Mouse (Mus musculus): Measurements from ENCODE around the gene Nlgn1.

The Nlgn1 gene

DNA sequence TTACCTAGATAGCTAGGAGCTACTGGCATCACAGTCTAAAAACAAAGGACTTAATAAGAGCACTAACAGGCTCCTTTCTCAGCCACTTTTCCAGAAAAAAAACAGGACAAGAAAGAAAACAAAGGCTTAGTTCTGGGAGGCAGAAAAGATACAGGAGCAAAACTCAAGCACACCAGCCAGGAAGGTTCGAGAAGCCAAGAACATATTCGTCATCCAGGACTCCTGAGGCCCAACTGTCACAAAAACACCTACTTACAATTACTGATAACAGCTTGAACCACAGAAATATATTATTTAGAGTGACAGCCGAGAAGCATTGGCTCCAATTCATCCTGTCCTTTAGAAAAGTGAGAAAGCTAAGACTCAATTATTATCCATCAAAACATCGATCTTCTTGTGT, 281.5 kb downstream of the Nlgn1 start:
- no peak for DNase-seq (ENCODE audit: low spot score)

GRCm38 (mm10) chr3:26042966-26043365, 289.3 kb downstream of the Nlgn1 start:
- DNase-seq (ENCODE audit: low spot score) = no peak

DNA sequence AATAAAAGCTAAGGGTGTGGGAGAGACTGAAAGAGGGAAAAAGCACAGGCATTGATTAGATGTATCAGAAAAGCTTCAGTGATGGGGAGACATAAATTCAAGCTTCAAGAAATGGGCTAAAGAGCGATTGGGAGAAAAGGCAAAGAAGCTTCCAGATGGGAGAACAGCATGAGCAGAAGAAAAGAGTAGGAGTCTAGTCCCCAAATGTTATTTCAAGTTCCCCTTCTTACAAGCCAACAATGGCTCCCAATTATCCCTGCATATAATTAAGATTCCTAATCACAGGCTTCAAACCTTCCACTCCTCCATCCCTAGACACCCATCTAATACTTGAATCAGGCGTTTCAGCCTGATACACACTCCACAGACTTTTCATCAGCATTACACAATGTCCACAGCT, 292.6 kb downstream of the Nlgn1 start:
- DNase-seq (ENCODE audit: low spot score) = no peak

GRCm38 (mm10) chr3:26026025-26026424, 306.2 kb downstream of the Nlgn1 start:
- no peak for DNase-seq (ENCODE audit: low spot score)

GRCm38 (mm10) chr3:26023217-26023616, 309.0 kb downstream of the Nlgn1 start:
- no peak for DNase-seq (ENCODE audit: low spot score)

DNA sequence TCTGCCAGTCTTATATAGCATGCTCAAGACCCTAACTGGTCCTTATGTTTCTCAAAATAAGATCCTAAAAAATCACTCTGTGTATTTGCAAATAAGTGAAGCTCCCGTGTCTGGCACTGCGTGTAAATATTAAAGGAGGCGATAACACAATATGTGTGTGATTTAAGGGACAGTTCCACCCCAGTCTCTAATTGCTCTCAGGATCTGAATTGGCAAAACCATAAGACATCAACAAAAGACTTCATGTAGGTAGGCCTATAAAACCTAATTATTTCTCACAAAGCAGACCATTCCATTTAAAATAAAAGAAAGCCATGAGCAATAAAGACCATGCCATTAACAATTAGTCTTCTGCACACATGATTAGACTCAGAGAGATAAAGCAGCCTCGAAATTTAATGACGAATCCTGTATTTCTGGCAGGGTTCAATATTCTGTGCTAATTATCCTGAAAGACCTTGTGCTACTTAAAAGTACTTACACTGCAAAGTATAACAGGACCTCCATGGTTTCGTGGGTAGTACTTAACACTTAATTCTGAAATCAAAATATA, 310.6 kb downstream of the Nlgn1 start:
- DNase-seq (ENCODE audit: low spot score) = no peak

DNA sequence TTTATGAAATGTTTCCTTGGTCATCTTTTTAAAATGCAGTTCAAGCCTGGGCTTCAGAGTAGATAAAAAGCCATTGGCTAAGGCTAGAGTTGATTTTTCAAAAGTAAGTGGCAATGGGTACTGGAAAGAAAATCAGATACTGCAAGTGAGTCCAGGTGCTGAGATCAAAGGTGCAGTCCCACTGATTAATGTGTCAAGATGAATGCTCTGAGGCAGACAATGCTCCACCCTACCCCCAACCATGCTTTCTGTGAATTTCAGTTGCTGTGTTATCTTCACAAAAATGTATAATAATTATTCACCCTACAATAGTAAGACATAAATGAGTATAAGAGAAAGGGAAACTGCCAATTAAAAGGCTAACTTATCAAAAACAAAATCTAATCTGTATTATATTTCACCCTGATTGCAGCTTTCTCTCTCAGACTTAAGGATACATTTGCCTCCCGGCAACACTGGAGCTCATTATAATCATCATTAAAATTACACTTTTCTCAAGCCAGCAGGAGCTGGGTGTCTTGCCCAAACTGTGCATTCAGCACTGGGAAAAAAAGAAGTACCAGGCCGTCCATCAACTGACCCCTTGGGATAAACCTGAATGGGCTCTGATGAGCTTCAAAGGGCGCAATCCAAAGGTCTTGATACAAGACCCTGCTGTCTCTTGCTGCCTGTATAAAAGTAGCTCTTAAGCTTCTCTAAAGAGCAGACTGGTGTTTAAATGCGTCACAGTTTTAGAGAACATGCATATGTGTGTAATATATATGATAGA, 320.8 kb downstream of the Nlgn1 start:
- no peak for DNase-seq (ENCODE audit: low spot score)

DNA sequence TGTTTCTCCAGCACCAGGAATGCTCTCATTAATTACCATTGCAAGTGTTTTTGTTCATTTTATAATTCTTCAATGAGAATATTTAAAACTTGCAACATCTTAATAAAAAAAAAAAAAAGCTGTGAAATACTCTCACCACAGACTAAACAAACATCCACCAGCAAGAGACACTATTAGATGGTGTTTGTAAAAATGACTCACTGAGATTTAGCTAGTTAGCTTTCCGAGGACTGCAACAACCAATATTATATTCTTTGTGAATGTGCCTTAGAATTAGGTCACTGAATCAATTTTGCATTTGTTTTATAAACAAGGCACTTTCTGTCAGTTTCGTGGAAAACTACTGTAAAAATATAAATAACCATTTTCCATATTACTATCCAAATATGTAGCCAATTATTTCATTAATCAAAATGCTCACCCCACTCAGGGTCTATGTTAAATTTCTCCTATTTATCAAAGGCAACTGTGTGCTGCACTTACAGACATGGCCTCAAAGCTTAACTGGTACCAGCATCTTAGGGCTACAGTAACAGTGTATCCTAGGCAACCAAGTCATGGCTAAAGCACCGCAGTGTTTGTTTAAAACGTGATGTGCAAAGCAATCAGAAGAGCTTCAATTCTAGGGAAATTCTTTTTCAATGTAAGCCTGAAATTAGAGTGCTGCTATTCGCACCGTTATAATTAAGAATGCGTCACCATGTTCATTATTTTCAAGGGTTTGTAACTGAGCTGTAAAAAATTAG, 329.2 kb downstream of the Nlgn1 start:
- no peak for DNase-seq (ENCODE audit: low spot score)

DNA sequence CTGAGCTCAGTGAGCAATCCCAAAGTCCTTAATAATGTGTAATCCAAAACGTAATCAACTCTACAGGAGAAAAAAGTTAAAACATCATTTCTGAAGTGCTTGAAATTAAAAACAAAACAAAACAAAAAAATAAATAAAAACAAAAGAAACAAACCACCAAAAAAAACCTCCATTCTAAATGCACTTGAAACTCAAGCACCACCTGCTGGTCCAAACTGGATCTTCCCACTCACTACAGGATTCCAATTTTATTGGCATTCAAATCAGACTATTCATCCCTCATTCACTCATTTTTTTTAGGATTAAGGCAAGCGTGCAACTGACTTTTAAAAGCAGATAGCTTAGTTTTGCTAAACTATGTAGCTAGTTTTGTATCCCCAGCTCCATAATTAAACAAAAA, 329.9 kb downstream of the Nlgn1 start:
- DNase-seq (ENCODE audit: low spot score) = no peak

DNA sequence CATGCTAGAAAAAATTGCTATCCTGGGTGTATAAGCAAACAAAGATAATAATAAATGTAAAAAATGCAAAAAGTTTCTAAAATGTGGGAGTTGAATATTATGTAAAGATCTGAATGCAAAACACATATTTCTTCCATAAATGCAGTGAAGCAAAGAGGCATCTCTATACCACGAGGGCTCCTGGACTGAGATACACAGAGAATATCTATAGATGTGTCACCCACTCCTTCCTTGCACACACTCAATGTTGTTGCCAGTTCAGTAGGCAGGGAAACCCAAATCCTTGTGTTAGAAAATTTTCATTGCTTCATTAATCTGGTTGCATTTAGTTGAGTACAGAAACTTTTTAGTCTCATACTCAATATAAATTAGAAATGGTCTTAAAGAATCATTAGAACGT, 364.7 kb downstream of the Nlgn1 start:
- no peak for DNase-seq (ENCODE audit: low spot score)

DNA sequence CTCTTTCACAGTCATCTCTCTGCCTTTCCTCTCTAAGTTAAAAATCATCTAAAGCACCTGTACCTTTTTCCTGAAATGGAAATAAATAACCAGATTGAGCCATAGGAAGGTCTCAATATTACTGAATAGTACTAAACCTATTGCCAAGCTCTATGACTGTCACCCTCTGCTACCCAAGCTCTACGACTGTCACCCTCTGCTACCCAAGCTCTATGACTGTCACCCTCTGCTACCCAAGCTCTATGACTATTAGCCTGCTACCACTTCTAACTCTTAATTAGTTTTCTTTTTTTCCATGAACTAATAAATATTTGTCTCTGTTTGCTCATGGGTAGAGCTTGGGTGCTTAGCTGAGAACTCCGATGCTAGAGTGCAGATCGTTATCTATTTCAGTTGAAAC, 368.0 kb downstream of the Nlgn1 start:
- no peak for DNase-seq (ENCODE audit: low spot score)

- no peak for DNase-seq (ENCODE audit: low spot score)
Measured at GRCm38 (mm10) chr3:25963568-25963967, 368.7 kb downstream of the Nlgn1 start.

DNA sequence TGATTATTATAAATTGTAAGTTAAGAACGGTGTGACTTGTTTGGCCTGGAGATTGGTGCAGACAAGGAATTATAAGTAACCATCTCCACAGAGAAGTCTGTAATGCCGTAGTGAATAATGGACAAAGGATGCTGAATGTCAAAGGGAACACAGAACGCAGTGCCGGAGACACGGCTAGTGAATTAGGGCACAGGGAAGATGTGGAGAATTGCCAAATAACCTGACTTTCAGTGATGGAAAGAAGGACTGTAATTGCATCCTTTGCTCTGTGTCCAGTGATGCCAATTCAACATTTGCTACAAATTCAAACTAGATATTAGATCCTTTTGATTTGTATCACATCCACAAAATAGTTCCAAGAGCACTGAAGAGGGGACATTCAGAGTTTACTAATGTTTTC, 415.7 kb downstream of the Nlgn1 start:
- no peak for DNase-seq (ENCODE audit: low spot score)

GRCm38 (mm10) chr3:25914365-25915065, 417.7 kb downstream of the Nlgn1 start:
- DNase-seq (ENCODE audit: low spot score) = no peak

DNA sequence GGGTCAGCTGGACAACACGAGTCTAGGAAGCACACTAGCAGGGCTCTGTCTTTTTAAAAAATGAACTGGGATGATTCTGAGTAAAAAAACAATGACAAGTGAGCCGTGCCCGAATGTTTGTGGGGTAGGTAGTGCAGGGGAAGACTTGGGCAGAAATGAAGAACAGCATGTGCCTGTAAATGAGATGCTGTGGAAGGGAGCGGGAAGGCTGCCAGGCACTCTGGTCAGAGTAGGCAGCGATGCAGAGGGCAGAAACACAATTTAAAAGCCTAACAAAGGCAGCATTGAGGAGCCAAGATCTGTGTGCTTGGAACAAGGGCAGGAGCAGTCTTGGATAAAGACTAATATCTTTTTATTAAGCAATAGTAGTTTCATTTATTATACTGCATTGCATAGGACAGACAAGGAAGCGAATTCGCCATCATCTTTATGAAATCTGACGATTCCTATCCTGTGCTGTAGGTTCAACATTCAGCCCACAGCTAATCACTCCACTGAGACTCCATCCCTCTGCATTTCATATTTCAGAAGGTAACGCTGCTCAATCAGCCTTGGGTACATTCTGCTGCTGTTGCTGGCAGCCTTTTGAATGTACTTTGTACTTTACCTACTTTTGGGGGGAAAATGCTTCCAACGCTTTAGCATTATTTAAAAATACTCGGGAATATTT, 429.0 kb downstream of the Nlgn1 start:
- peak; percentile 3 for DNase-seq (ENCODE audit: low spot score)

DNA sequence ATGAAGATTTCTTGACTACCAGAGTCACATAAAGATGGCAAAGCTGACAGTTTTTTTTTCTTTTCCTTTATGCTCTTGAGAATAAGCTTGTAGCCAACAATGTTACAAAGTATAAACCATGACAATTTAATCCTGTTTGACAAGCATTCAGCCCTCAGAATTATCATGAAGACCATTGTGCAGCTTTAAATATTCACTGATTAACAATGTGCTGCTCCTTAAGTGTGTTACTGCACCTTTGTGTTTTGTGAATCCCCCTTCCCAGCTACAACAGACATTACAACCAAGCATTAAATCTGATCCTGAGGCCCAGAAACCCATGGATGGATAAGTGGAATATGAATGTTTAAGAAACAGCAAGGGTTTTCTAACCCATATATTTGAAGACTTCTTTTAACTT, 434.8 kb downstream of the Nlgn1 start:
- DNase-seq (ENCODE audit: low spot score) = no peak

GRCm38 (mm10) chr3:25884797-25885196, 447.5 kb downstream of the Nlgn1 start:
- DNase-seq (ENCODE audit: low spot score) = no peak

GRCm38 (mm10) chr3:25869161-25869560, 463.1 kb downstream of the Nlgn1 start:
- DNase-seq (ENCODE audit: low spot score) = no peak

DNA sequence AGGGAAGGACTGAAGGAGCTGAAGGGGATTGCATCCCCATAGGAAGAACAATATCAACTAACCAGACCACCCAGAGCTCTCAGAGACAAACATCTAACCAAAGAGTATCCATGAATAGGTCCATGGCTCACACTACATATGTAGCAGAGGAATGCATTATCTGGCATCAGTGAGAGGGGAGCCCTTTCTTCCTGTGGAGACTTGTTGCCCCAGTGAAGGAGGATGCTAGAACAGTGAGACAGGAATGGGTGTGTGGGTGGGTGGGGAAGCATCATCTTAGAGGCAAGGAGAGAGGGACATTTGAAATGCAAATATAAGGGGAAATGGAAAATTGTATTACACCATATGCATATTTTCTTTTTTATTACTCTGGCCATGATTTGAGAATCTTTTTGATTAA, 473.9 kb downstream of the Nlgn1 start:
- DNase-seq (ENCODE audit: low spot score) = no peak

GRCm38 (mm10) chr3:25844686-25845462, 487.4 kb downstream of the Nlgn1 start:
- DNase-seq (ENCODE audit: low spot score) = no peak

GRCm38 (mm10) chr3:25830237-25830636, 502.0 kb downstream of the Nlgn1 start:
- no peak for DNase-seq (ENCODE audit: low spot score)

All from ovary, postnatal 36 days (tissue).